Mouse (Mus musculus) CH12.LX (cell line): ENCODE results near the gene Notch1. TPM values are rescaled to one million over a fixed set of nuclear protein-coding genes. Genes with fewer than 3 reads are reported as not detected.

ENCODE experiments used
- DNase-seq: peaks from one replicate; pipeline ENCODE4 v3.0.0-alpha.2; 2013; ENCODE audit errors: extremely low read depth
- H3K27ac ChIP-seq: 2 replicates; pipeline ENCODE4 v1.5.1; 2012; ENCODE audit warnings: low read depth, mild to moderate bottlenecking, control low read depth, moderate library complexity; ENCODE audit not compliant: insufficient read depth
- H3K27me3 ChIP-seq: replicated peaks from 2 replicates; pipeline ENCODE3; 2012; ENCODE audit warnings: inconsistent platforms
- H3K36me3 ChIP-seq, 2 experiments: replicated peaks in 1 of 2; 2 replicates each; pipeline versions ENCODE3 to v1.6.1; 2012; ENCODE audit warnings: inconsistent platforms in 1 of 2, low read length in 1 of 2, mild to moderate bottlenecking in 1 of 2, mixed read lengths in 1 of 2, moderate library complexity in 1 of 2; ENCODE audit not compliant: control insufficient read depth in 1 of 2, insufficient read depth in 1 of 2
- H3K4me1 ChIP-seq, 2 experiments: 2 replicates each; pipeline ENCODE4 v1.6.1; 2012; ENCODE audit warnings: inconsistent platforms in 1 of 2, moderate library complexity in 1 of 2; ENCODE audit not compliant: insufficient read depth in 2 of 2, control insufficient read depth in 1 of 2
- H3K4me2 ChIP-seq: 2 replicates; pipeline ENCODE4 v1.6.1; 2012; ENCODE audit warnings: low read depth, mild to moderate bottlenecking, control low read depth; ENCODE audit not compliant: poor library complexity, insufficient read depth, severe bottlenecking
- H3K4me3 ChIP-seq, 3 experiments: fragments of 150-350 bp in 1 of 3; sonication (generic) in 1 of 3; replicated peaks in 1 of 3; 2 replicates each; pipeline versions ENCODE3 to v1.5.1; 2011 to 2012; ENCODE audit warnings: low read depth in 2 of 3, low read length in 2 of 3, mild to moderate bottlenecking in 2 of 3, moderate library complexity in 2 of 3, control low read depth in 1 of 3, improper control_type of control experiment in 1 of 3, inconsistent platforms in 1 of 3, mixed read lengths in 1 of 3; ENCODE audit not compliant: poor library complexity in 1 of 3
- H3K79me2 ChIP-seq: replicated peaks from 2 replicates; pipeline ENCODE4 v1.6.1; 2012; ENCODE audit warnings: mild to moderate bottlenecking, moderate library complexity; ENCODE audit not compliant: control insufficient read depth, poor library complexity, insufficient read depth, severe bottlenecking; ENCODE audit errors: extremely low read depth
- H3K9ac ChIP-seq: 2 replicates; pipeline ENCODE4 v1.6.1; 2012; ENCODE audit warnings: low read depth, mild to moderate bottlenecking, control low read depth, moderate library complexity; ENCODE audit not compliant: insufficient read depth
- H3K9me3 ChIP-seq: replicated peaks from 2 replicates; pipeline ENCODE3; 2012; ENCODE audit warnings: low read length, inconsistent platforms, mixed read lengths
- CHD1 ChIP-seq: IDR thresholded peaks from 2 replicates; pipeline ENCODE4 v1.6.1; 2012; ENCODE audit warnings: low read depth, low read length, improper control_type of control experiment, inconsistent platforms
- CTCF ChIP-seq, 2 experiments: IDR thresholded peaks in 1 of 2; conservative IDR thresholded peaks in 1 of 2; 2 replicates each; pipeline ENCODE4 v1.5.1; 2011 to 2012; ENCODE audit warnings: low read depth in 2 of 2, low read length in 2 of 2, improper control_type of control experiment in 1 of 2, inconsistent platforms in 1 of 2, mild to moderate bottlenecking in 1 of 2, moderate library complexity in 1 of 2
- IRF4 ChIP-seq: IDR thresholded peaks from 2 replicates; pipeline ENCODE4 v1.6.1; 2014; ENCODE audit warnings: low read depth, mild to moderate bottlenecking, inconsistent platforms, low read length, improper control_type of control experiment
- JUN ChIP-seq: IDR thresholded peaks from 2 replicates; pipeline ENCODE4 v1.6.1; 2011; ENCODE audit warnings: low read depth, mild to moderate bottlenecking, low read length, improper control_type of control experiment, moderate library complexity; ENCODE audit not compliant: insufficient read depth
- MXI1 ChIP-seq: IDR thresholded peaks from 2 replicates; pipeline ENCODE4 v1.6.1; 2011; ENCODE audit warnings: mild to moderate bottlenecking, low read depth, low read length, improper control_type of control experiment
- MYC ChIP-seq: IDR thresholded peaks from 2 replicates; pipeline ENCODE4 v1.6.1; 2011; ENCODE audit warnings: low read depth, mild to moderate bottlenecking, improper control_type of control experiment, low read length
- PAX5 ChIP-seq: IDR thresholded peaks from 2 replicates; pipeline ENCODE4 v1.6.1; 2012; ENCODE audit warnings: low read length, inconsistent platforms, mixed read lengths
- POLR2AphosphoS2 ChIP-seq: IDR thresholded peaks from 2 replicates; pipeline ENCODE4 v1.6.1; 2011; ENCODE audit warnings: low read depth, low read length, improper control_type of control experiment
- RAD21 ChIP-seq: IDR thresholded peaks from 2 replicates; pipeline ENCODE4 v1.6.1; 2011; ENCODE audit warnings: low read depth, mild to moderate bottlenecking, low read length, improper control_type of control experiment, moderate library complexity
- RCOR1 ChIP-seq: conservative IDR thresholded peaks from 2 replicates; pipeline ENCODE4 v1.6.1; 2012; ENCODE audit warnings: low read depth, mild to moderate bottlenecking, inconsistent platforms, low read length, improper control_type of control experiment
- SMC3 ChIP-seq: IDR thresholded peaks from 2 replicates; pipeline ENCODE4 v1.6.1; 2011; ENCODE audit warnings: low read depth, low read length, improper control_type of control experiment
- TBP ChIP-seq: conservative IDR thresholded peaks from 2 replicates; pipeline ENCODE4 v1.6.1; 2011; ENCODE audit warnings: low read depth, low read length, improper control_type of control experiment
- TCF12 ChIP-seq: IDR thresholded peaks from 2 replicates; pipeline ENCODE4 v1.6.1; 2014; ENCODE audit warnings: low read depth, mild to moderate bottlenecking, inconsistent platforms, low read length, improper control_type of control experiment
- UBTF ChIP-seq: IDR thresholded peaks from 2 replicates; pipeline ENCODE4 v1.6.1; 2012; ENCODE audit warnings: low read depth, mild to moderate bottlenecking, inconsistent platforms, low read length, improper control_type of control experiment, moderate library complexity
- USF2 ChIP-seq: conservative IDR thresholded peaks from 2 replicates; pipeline ENCODE4 v1.6.1; 2011; ENCODE audit warnings: low read depth, low read length, improper control_type of control experiment
- ZC3H11A ChIP-seq: IDR thresholded peaks from 2 replicates; pipeline ENCODE4 v1.6.1; 2012; ENCODE audit warnings: low read depth, mild to moderate bottlenecking, inconsistent platforms, low read length, improper control_type of control experiment
- dilution Hi-C: fragments of 300-500 bp; cut with MboI; formaldehyde crosslinking; loops from 2 replicates; pipeline ENCODE4 v1.14.3; 2020; ENCODE audit warnings: low sequenced_read_pairs; ENCODE audit not compliant: extremely low pct_unique_long_range_greater_than_20kb, extremely low pct_ligation_motif_present
- in situ Hi-C: fragments of 300-500 bp; cut with MboI; formaldehyde crosslinking; loops from 3 replicates; pipeline ENCODE4 v1.14.3; 2019; ENCODE audit warnings: low sequenced_read_pairs, low pct_ligation_motif_present, low pct_unique_long_range_greater_than_20kb, mixed read lengths
- polyA plus RNA-seq: library from polyadenylated mRNA; unstranded; fragments of >175 nt; gene quantifications from 2 replicates; pipeline ENCODE4 v1.2.1, GENCODE M21; 2012; ENCODE audit warnings: low read depth; ENCODE audit not compliant: insufficient read length
- total RNA-seq, 2 experiments: library from RNA; depleted of rRNA; stranded (reverse); fragments of 300-350 nt in 1 of 2; fragments of >200 nt in 1 of 2; gene quantifications; 2 replicates each; pipeline ENCODE4 v1.2.3; 2012 to 2014

Gene Notch1
- total and polyA plus RNA-seq, 3 experiments: 0.98 to 13.1 (median 3.8) TPM

- dilution Hi-C loops: no loop called here
- peaks cover 13 to 36% of the 10 kb centered on the region in 2 experiments for H3K4me1 ChIP-seq
Measured at GRCm38 (mm10) chr2:26516987-26517386, 524 bp upstream of the Notch1 start.

DNA sequence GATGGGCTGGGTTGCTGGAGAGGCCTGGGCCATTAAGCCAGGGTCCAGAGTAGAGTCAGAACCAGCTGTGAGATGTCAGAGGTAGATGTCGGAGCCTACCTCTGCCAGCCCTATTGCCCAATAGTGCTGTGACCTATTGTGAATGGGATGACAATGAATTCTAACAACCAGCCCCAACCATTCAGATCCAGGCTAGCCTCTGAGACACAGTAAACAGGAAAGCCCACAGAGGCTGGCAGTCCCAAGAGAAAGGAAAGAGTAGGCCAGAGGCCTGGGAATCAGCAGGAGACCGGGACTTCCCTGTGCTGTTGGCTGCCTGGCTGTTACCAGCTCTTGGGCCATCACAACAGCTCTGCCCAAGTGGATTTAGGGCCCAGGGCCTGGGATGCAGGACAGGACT lies 1.1 kb downstream of the Notch1 start:
- Histone ChIP-seq H3K9ac (no peak overlapping the region), H3K4me3 (no peak overlapping the region), H3K79me2 (no peaks in the 10 kb centered on the region), H3K4me2 (no peak overlapping the region), H3K4me1 (peaks cover 10 to 40% of the 10 kb centered on the region in 2 experiments), H3K27me3 (no peaks in the 10 kb centered on the region), H3K36me3 (no peaks in the 10 kb centered on the region), H3K27ac (no peak overlapping the region), H3K9me3 (no peaks in the 10 kb centered on the region)
- no peak for DNase-seq
- in situ Hi-C loops: no loop called here
- TF ChIP-seq MYC (no peak), RAD21 (no peak), UBTF (no peak), USF2 (no peak), POLR2AphosphoS2 (no peak), MXI1 (no peak), IRF4 (no peak)
- TF ChIP-seq, all 38 proteins: peak for 0
- dilution Hi-C loops: no loop called here

More at GRCm38 (mm10) chr2:26516987-26517386, 524 bp upstream of the Notch1 start:
- Histone ChIP-seq H3K9me3 (no peaks in the 10 kb centered on the region), H3K4me2 (no peak overlapping the region), H3K79me2 (no peaks in the 10 kb centered on the region), H3K27me3 (no peaks in the 10 kb centered on the region), H3K4me3 (no peak overlapping the region), H3K9ac (no peak overlapping the region), H3K36me3 (no peaks in the 10 kb centered on the region), H3K27ac (no peak overlapping the region)
- in situ Hi-C loops: no loop called here
- TF ChIP-seq ZC3H11A (no peak), PAX5 (no peak), TCF12 (no peak), MXI1 (no peak), JUN (no peak), CHD1 (no peak), RCOR1 (no peak), TBP (no peak), CTCF (conservative IDR thresholded peaks at IDR 0.05 in 1 of 2, IDR thresholded peaks at IDR 0.05 in 1 of 2; ENCODE audit: low read depth in 2 of 2, low read length in 2 of 2) (no peak), SMC3 (no peak)
- no peak for DNase-seq
